Mouse (Mus musculus): ENCODE results near the gene Psmd1.

DNA sequence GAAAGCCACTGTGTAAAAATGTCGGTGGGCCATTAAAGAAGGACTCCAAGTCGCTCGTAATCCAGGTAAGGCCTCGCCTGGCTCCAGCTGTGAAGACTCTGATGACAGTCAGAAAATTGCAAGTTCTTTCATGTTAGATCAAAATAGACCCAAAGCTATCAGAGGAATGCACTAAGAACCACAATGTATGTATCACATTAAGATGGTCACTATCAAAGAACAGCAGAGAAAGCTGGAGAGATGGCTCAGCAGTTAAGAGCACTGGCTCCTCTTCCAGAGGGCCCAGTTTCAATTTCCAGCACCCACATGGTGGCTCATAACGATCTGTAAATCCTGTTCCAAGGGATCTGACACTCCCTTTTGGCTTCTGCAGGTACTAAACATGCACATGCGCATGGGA lies 95.9 kb downstream of the Psmd1 start:
- TF ChIP-seq CTCF (IDR thresholded peaks at IDR 0.05; ENCODE audit: extremely low read depth, insufficient read depth, low read length) = no peak
- TF ChIP-seq POLR2A (IDR thresholded peaks at IDR 0.05; ENCODE audit: extremely low read depth, insufficient read depth, low read length) = no peak
